Mouse (Mus musculus): ENCODE measurements around the gene Msx2. TPM values are rescaled to one million over a fixed set of nuclear protein-coding genes. Genes with fewer than 3 reads are reported as not detected.

Msx2 gene
- polyA plus RNA-seq (2012; rRNA removed) = 16.7 and 23.4 TPM in 2 replicates

GRCm38 (mm10) chr13:53472614-53473124, at the start of gene Msx2:
Gene Msx2, minus strand, starts transcription at chr13:53473074.

Other genes with a start within 250 kb of the Msx2 start
- 13.6 and 22.7 TPM in 2 replicates for gene Ror2, start 186.9 kb downstream of the Msx2 start, polyA plus RNA-seq (2012; rRNA removed)
- 23.9 and 27.7 TPM in 2 replicates for gene Sptlc1, start 95.7 kb downstream of the Msx2 start, polyA plus RNA-seq (2012; rRNA removed)